Comparison of ENCODE assay signal across 11 mouse cellular contexts in the genomic region with DNA sequence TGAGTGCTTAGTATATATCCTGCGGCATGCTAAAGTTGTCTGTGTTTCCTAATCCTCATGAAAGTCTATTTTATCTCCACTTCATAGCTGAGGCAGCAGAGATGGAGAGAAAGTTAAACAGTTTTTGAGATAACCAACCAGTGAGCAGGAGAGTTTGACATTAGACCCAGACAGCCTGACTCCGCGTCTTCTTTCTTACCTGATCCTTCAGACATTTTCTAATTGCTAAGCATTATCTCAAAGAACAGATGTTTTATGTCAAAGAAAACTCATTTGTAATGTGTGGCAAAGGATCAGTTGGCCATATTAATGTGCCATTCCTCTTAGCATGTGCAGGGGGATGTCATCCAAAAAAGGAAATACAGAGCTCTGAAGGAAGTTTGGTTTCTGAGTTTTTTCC.
"Had no signal": no experiment of that assay in that cellular context is flagged by ENCODE, and none has a peak within 500 bp of the region (broad histone marks: within the 10 kb centered on the region; RNA-seq: fewer than 3 reads in every experiment).

No protein-coding gene starts in this region.

- H3K27ac ChIP-seq: kidney, postnatal 0 days; layer of hippocampus, adult 2 months; limb, embryonic 13.5 days; midbrain, embryonic 15.5 days; neural tube, embryonic 12.5 days had no signal

- H3K4me3 ChIP-seq: layer of hippocampus, adult 2 months; limb, embryonic 13.5 days; midbrain, embryonic 15.5 days; neural tube, embryonic 12.5 days had no signal

- DNase-seq: kidney, adult 11 months; kidney, adult 9 months; kidney, postnatal 4 days; left cerebral cortex, postnatal 4 days; lung, adult 18-20 months had no signal

- ATAC-seq: midbrain, embryonic 15.5 days had no signal

- H3K9ac ChIP-seq: limb, embryonic 13.5 days; midbrain, embryonic 15.5 days; neural tube, embryonic 12.5 days had no signal

- H3K4me2 ChIP-seq: limb, embryonic 13.5 days; midbrain, embryonic 11.5 days; midbrain, embryonic 15.5 days; neural tube, embryonic 12.5 days had no signal

- H3K4me1 ChIP-seq: limb, embryonic 13.5 days; midbrain, embryonic 15.5 days; neural tube, embryonic 12.5 days had no signal

- H3K9me3 ChIP-seq: limb, embryonic 13.5 days; midbrain, embryonic 15.5 days; neural tube, embryonic 12.5 days had no signal

- H3K36me3 ChIP-seq: limb, embryonic 13.5 days; midbrain, embryonic 15.5 days; neural tube, embryonic 12.5 days had no signal

- H3K27me3 ChIP-seq: limb, embryonic 13.5 days; midbrain, embryonic 15.5 days; neural tube, embryonic 12.5 days had no signal
